ENCODE assay signal across 11 mouse cellular contexts in the genomic region with DNA sequence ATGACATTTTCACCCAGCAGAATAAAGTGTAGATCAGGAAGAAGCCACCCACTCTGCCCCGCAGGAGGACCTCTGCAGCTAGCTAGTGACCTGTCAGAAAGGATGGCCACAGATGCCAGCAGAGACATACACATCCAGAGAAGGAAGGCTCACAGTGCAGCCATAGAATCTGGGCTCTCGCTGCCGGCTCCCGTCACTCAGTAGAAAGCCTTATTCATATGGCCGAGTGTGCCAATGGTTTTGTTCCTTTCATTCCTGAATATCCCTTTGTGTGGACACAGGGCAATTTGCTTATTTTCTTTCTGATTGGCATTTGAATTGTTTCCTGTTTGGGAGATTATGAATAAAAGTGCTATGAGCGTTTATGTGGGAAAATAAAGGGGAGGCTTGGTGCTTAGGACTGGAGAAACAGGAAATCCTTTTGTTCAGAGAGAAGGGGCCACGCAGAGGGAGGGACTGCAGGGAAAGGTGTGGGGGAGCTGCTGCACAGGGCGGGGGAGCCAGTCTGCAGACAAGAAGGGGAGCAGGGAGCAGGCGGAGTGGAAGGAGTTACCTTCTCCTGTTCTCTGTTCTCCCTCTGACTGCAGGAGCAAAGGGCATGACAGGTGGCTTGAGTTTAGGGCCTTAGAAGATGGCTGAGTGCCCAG. TPM values are rescaled to one million over a fixed set of nuclear protein-coding genes. Genes with fewer than 3 reads are reported as not detected.
DNase-seq lines count a peak whose midpoint lies in the region; ATAC-seq and TF ChIP-seq lines count a peak whose summit lies in the region.
"Had no signal": no experiment of that assay in that cellular context is flagged by ENCODE, and none has a peak within 500 bp of the region (broad histone marks: within the 10 kb centered on the region; RNA-seq: fewer than 3 reads in every experiment).

No protein-coding gene starts in this region.

- peak overlapping the region; percentile 60 for H3K27ac ChIP-seq in layer of hippocampus, adult 2 months
- H3K27ac ChIP-seq in forebrain, embryonic 14.5 days (ENCODE audit: low read depth, low read length): peak overlapping the region; percentile 55
- H3K27ac ChIP-seq in midbrain, embryonic 16.5 days (ENCODE audit: low read length): 0 out of 2 replicates have a peak overlapping the region, but pooled peaks have one; percentile 26
- no peak overlapping the region for H3K27ac ChIP-seq in cerebellum, adult 2 months (ENCODE audit: insufficient read depth, low read length)
- H3K27ac ChIP-seq: liver, embryonic 14.5 days had no signal

- no peaks in the 10 kb centered on the region for H3K4me1 ChIP-seq in forebrain, embryonic 14.5 days (ENCODE audit: control insufficient read depth, insufficient read depth, low read length)
- H3K4me1 ChIP-seq in midbrain, embryonic 16.5 days (ENCODE audit: control insufficient read depth, insufficient read depth, low read length): no peaks in the 10 kb centered on the region
- H3K4me1 ChIP-seq in cerebellum, adult 2 months (ENCODE audit: control insufficient read depth, insufficient read depth, low read length): no peaks in the 10 kb centered on the region

- H3K4me3 ChIP-seq in layer of hippocampus, adult 2 months: no peak overlapping the region
- H3K4me3 ChIP-seq in forebrain, embryonic 14.5 days (ENCODE audit: low read depth, low read length): no peak overlapping the region
- no peak overlapping the region for H3K4me3 ChIP-seq in midbrain, embryonic 16.5 days (ENCODE audit: low read depth, low read length)
- no peak overlapping the region for H3K4me3 ChIP-seq in cerebellum, adult 2 months (replicated peaks; ENCODE audit: insufficient read depth, low read depth, low read length)

- 5% methylated on average over 9 of the region's 9 CpGs for WGBS in forebrain, embryonic 14.5 days
- 16% methylated on average over 9 of the region's 9 CpGs for WGBS in midbrain, embryonic 16.5 days
- WGBS in cerebellum, adult 2 months: 52% methylated on average over 9 of the region's 9 CpGs

- H3K4me2 ChIP-seq in forebrain, embryonic 14.5 days (ENCODE audit: low read length): no peak overlapping the region
- H3K4me2 ChIP-seq in midbrain, embryonic 16.5 days (ENCODE audit: low read length): no peak overlapping the region

- intact Hi-C loops in heart, postnatal 36 days (cut with DNase I): no loop called here

- H3K27me3 ChIP-seq in forebrain, embryonic 14.5 days (replicated peaks; ENCODE audit: control insufficient read depth, insufficient read depth, low read length): no peaks in the 10 kb centered on the region
- H3K27me3 ChIP-seq in midbrain, embryonic 16.5 days (ENCODE audit: control insufficient read depth, insufficient read depth, low read depth, low read length): no peaks in the 10 kb centered on the region
- no peaks in the 10 kb centered on the region for H3K27me3 ChIP-seq in cerebellum, adult 2 months (ENCODE audit: control insufficient read depth, insufficient read depth, low read length)

- TF ChIP-seq CTCF in layer of hippocampus, adult 2 months (conservative IDR thresholded peaks at IDR 0.05): no peak
- TF ChIP-seq CTCF in cerebellum, adult 2 months (IDR thresholded peaks at IDR 0.05; ENCODE audit: borderline replicate concordance, insufficient read depth, low read depth, low read length): no peak

- DNase-seq in heart, adult 11 months: peak; percentile 87
- DNase-seq in heart, postnatal 36 days: no peak
- peak in 1 of 2 experiments; percentile 38 for DNase-seq in layer of hippocampus, adult 2 months (ENCODE audit: low spot score in 2 of 2)
- no peak for DNase-seq in layer of hippocampus, postnatal 36 days
- peak; percentile 72 for DNase-seq in forebrain, embryonic 14.5 days (ENCODE audit: low spot score)
- DNase-seq in cerebellum, adult 2 months: no peak
- DNase-seq in spleen, postnatal 36 days (ENCODE audit: low spot score in 2 of 2): no peak
- DNase-seq: cerebellum, postnatal 14 days had no signal

- H3K36me3 ChIP-seq in forebrain, embryonic 14.5 days (ENCODE audit: control insufficient read depth, insufficient read depth, low read length): peaks cover 45% of the 10 kb centered on the region
- peaks cover 24% of the 10 kb centered on the region for H3K36me3 ChIP-seq in midbrain, embryonic 16.5 days (ENCODE audit: control insufficient read depth, insufficient read depth, low read length)

- H3K9me3 ChIP-seq in forebrain, embryonic 14.5 days (replicated peaks; ENCODE audit: control insufficient read depth, low read length): no peaks in the 10 kb centered on the region
- no peaks in the 10 kb centered on the region for H3K9me3 ChIP-seq in midbrain, embryonic 16.5 days (replicated peaks; ENCODE audit: control insufficient read depth, low read length, poor library complexity, severe bottlenecking)

- TF ChIP-seq POLR2A in cerebellum, adult 2 months (IDR thresholded peaks at IDR 0.05; ENCODE audit: borderline replicate concordance, insufficient read depth, low read length): no peak

- peak overlapping the region; percentile 35; the same call in 1 of the 2 replicates for H3K9ac ChIP-seq in forebrain, embryonic 14.5 days (ENCODE audit: low read length)
- 0 out of 2 replicates have a peak overlapping the region, but pooled peaks have one; percentile 18 for H3K9ac ChIP-seq in midbrain, embryonic 16.5 days (ENCODE audit: low read depth, low read length)
- H3K9ac ChIP-seq: liver, embryonic 14.5 days had no signal

- ATAC-seq in forebrain, embryonic 14.5 days: peak; percentile 63; the same call in 1 of the 2 replicates
- no peak for ATAC-seq in midbrain, embryonic 16.5 days

RNA-seq across cellular contexts. Expression of a gene that starts 13.0 kb away (rescaled TPM):
- total RNA-seq in heart, postnatal 36 days (2021): 1 to 10 TPM; 3.8 to 4.9 TPM
- 10 to 100 TPM; 15.7 to 19.0 TPM for total RNA-seq in layer of hippocampus, adult 2 months (2021)
- 10 to 100 TPM; 16.0 to 16.9 TPM for total RNA-seq in layer of hippocampus, postnatal 36 days (2021)
- polyA plus RNA-seq in forebrain, embryonic 14.5 days (2014; fragmentation: Nextera tagmentation; extraction: Ambion mirVana): 6.1 and 6.7 TPM in 2 replicates
- polyA plus RNA-seq in midbrain, embryonic 16.5 days (2015; fragmentation: Nextera tagmentation; extraction: Ambion mirVana): 11.9 and 12.8 TPM in 2 replicates
- polyA plus RNA-seq in cerebellum, adult 2 months (2012; rRNA removed): 25.5 and 26.5 TPM in 2 replicates

RNA-seq across cellular contexts. Expression of a gene that starts 22.0 kb away (rescaled TPM):
- 10 to 100 TPM; 85.0 to 89.8 TPM for total RNA-seq in heart, postnatal 36 days (2021)
- total RNA-seq in layer of hippocampus, adult 2 months (2021): 10 to 100 TPM; 74.0 to 81.6 TPM
- 10 to 100 TPM; 74.8 to 75.4 TPM for total RNA-seq in layer of hippocampus, postnatal 36 days (2021)
- polyA plus RNA-seq in forebrain, embryonic 14.5 days (2014; fragmentation: Nextera tagmentation; extraction: Ambion mirVana): 56.2 and 57.6 TPM in 2 replicates
- 58.9 and 59.1 TPM in 2 replicates for polyA plus RNA-seq in midbrain, embryonic 16.5 days (2015; fragmentation: Nextera tagmentation; extraction: Ambion mirVana)
- polyA plus RNA-seq in cerebellum, adult 2 months (2012; rRNA removed): 83.5 and 88.5 TPM in 2 replicates

RNA-seq across cellular contexts. Expression of a gene that starts 22.2 kb away (rescaled TPM):
- total RNA-seq in heart, postnatal 36 days (2021): not detected
- 1 to 10 TPM; 1.1 to 1.2 TPM for total RNA-seq in layer of hippocampus, adult 2 months (2021)
- total RNA-seq in layer of hippocampus, postnatal 36 days (2021): under 1 TPM; 0.76 to 0.85 TPM
- polyA plus RNA-seq in forebrain, embryonic 14.5 days (2014; fragmentation: Nextera tagmentation; extraction: Ambion mirVana): 4.3 and 4.5 TPM in 2 replicates
- 3.4 and 4.0 TPM in 2 replicates for polyA plus RNA-seq in midbrain, embryonic 16.5 days (2015; fragmentation: Nextera tagmentation; extraction: Ambion mirVana)
- 1.2 and 1.4 TPM in 2 replicates for polyA plus RNA-seq in cerebellum, adult 2 months (2012; rRNA removed)

RNA-seq across cellular contexts. Expression of a gene that starts 33.7 kb away (rescaled TPM):
- total RNA-seq in heart, postnatal 36 days (2021): 10 to 100 TPM; 13.7 to 14.1 TPM
- 1 to 10 TPM; 4.9 to 5.5 TPM for total RNA-seq in layer of hippocampus, adult 2 months (2021)
- total RNA-seq in layer of hippocampus, postnatal 36 days (2021): 1 to 10 TPM; 4.5 to 4.9 TPM
- 15.0 and 15.4 TPM in 2 replicates for polyA plus RNA-seq in forebrain, embryonic 14.5 days (2014; fragmentation: Nextera tagmentation; extraction: Ambion mirVana)
- 13.7 and 16.7 TPM in 2 replicates for polyA plus RNA-seq in midbrain, embryonic 16.5 days (2015; fragmentation: Nextera tagmentation; extraction: Ambion mirVana)
- polyA plus RNA-seq in cerebellum, adult 2 months (2012; rRNA removed): 12.2 and 13.9 TPM in 2 replicates

RNA-seq across cellular contexts. Expression of a gene that starts 50.2 kb away (rescaled TPM):
- total RNA-seq in heart, postnatal 36 days (2021): under 1 TPM in 1 of 2 experiments, not detected in 1; 0.14 TPM
- 1 to 10 TPM in 1 of 2 experiments, under 1 TPM in 1; 0.79 to 1.2 TPM for total RNA-seq in layer of hippocampus, adult 2 months (2021)
- 1 to 10 TPM in 1 of 2 experiments, under 1 TPM in 1; 0.78 to 1.2 TPM for total RNA-seq in layer of hippocampus, postnatal 36 days (2021)
- polyA plus RNA-seq in forebrain, embryonic 14.5 days (2014; fragmentation: Nextera tagmentation; extraction: Ambion mirVana): 0.17 TPM in 1 of 2 replicates, not detected in the other
- polyA plus RNA-seq in midbrain, embryonic 16.5 days (2015; fragmentation: Nextera tagmentation; extraction: Ambion mirVana): 0.26 and 0.35 TPM in 2 replicates
- 1.4 and 2.1 TPM in 2 replicates for polyA plus RNA-seq in cerebellum, adult 2 months (2012; rRNA removed)
- total RNA-seq: MEL had no signal

Comparison
In these comparisons a context has a peak if more than half of its experiments do, and no peak if none do; other contexts are left out.
1. DNase-seq: peak in heart, adult 11 months (single experiment) and forebrain, embryonic 14.5 days (single experiment); none in heart, postnatal 36 days (0 of 2), layer of hippocampus, postnatal 36 days (0 of 2), cerebellum, adult 2 months (0 of 2) and spleen, postnatal 36 days (0 of 2).